Mouse (Mus musculus): ENCODE data around the gene Sertad3. TPM values are rescaled to one million over a fixed set of nuclear protein-coding genes. Genes with fewer than 3 reads are reported as not detected.
A peak's percentile ranks its signal among the peaks of the same experiment; 100 is the strongest.

The Sertad3 gene
- total and polyA plus RNA-seq, 3 experiments: 2.0 to 6.7 TPM; not detected in 1

DNA sequence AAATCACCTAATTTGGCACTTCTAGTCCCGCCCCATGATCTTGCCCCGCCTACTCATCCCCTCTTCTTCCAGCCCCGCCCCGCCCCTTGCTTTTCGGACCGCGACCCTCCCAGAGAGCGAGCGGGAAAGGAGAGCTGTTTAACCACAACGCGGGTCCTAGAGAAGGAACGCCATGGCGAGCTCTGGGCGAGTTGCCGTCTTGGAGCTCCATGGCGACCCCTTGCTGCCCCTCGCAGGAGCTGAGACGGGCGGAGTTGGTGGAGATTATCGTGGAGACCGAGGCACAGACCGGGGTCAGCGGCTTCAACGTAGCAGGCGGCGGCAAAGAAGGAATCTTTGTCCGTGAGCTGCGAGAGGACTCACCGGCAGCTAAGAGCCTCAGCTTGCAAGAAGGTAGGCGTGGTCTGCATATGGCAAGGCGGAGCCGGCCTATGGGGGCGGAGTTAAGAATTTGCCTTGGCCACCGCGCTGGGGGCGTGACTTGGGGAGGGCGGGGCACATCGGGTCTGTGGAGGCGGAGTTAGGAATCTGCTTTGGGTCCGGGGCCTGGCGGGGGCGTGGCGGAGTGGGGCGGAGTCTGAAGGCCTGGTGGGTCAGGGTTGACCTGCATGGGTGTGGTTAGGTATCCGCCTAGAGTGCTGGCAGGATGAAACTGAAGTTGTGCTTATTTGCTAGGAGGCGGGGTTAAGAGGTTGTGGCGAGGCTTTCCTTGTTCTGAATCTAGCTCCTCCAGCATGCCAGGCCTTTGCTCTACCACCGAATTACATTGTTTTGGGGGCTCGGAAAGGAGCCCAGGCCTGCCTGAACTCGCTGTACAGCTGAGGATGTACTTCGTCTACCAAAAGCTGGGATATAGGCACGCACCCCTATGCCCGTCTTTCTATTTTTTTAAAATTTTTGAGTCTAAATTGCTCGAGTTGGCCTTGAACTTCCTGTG lies 34.4 kb downstream of the Sertad3 start:
- peaks cover 0 to 9% of the 10 kb centered on the region in 2 experiments; a peak in 2 of 4 replicates for H3K36me3 ChIP-seq (ENCODE audit: control insufficient read depth in 1 of 2, insufficient read depth in 2 of 2, low read length in 2 of 2)
- no peaks in the 10 kb centered on the region; the same call in 1 of the 2 replicates for H3K79me2 ChIP-seq (ENCODE audit: control insufficient read depth, insufficient read depth, low read length, poor library complexity)
- H3K9me3 ChIP-seq (replicated peaks; ENCODE audit: insufficient read depth, low read length): no peaks in the 10 kb centered on the region
- DNase-seq (ENCODE audit: low read depth, low spot score): peak; percentile 97
- H3K4me3 ChIP-seq (ENCODE audit: control insufficient read depth in 1 of 2, insufficient read depth in 1 of 2, low read depth in 2 of 2, low read length in 2 of 2): peak overlapping the region; percentile 84 to 87
- TF ChIP-seq MAZ (IDR thresholded peaks at IDR 0.05; ENCODE audit: low read depth, low read length): peak; percentile 24; the same call in 1 of the 2 replicates
- no peak for TF ChIP-seq ZNF384 (IDR thresholded peaks at IDR 0.05; ENCODE audit: low read depth, low read length)
- 0 out of 2 replicates have a peak, but pooled peaks have one; percentile 25 for TF ChIP-seq ELF1 (IDR thresholded peaks at IDR 0.05; ENCODE audit: low read depth, low read length)
- TF ChIP-seq CHD1 (IDR thresholded peaks at IDR 0.05; ENCODE audit: low read depth, low read length): no peak
- no peak for TF ChIP-seq ZC3H11A (IDR thresholded peaks at IDR 0.05; ENCODE audit: low read depth, low read length)
- TF ChIP-seq USF2 (IDR thresholded peaks at IDR 0.05; ENCODE audit: borderline replicate concordance in 1 of 2, insufficient read depth in 1 of 2, low read depth in 1 of 2, low read length in 2 of 2): no peak
- peak; percentile 17 for TF ChIP-seq MXI1 (IDR thresholded peaks at IDR 0.05; ENCODE audit: low read depth, low read length)
- peak; percentile 53 for TF ChIP-seq NELFE (IDR thresholded peaks at IDR 0.05; ENCODE audit: low read depth, low read length)
- 0 out of 2 replicates have a peak, but pooled peaks have one; percentile 22 for TF ChIP-seq SIN3A (IDR thresholded peaks at IDR 0.05; ENCODE audit: low read length)
- peak; percentile 72 to 77 for TF ChIP-seq POLR2A (IDR thresholded peaks at IDR 0.05; ENCODE audit: control insufficient read depth in 1 of 2, insufficient read depth in 1 of 2, low read depth in 1 of 2, low read length in 2 of 2, poor library complexity in 1 of 2)
- no peak for TF ChIP-seq BHLHE40 (IDR thresholded peaks at IDR 0.05; ENCODE audit: borderline replicate concordance, low read depth, low read length)
- no peak for TF ChIP-seq TCF12 (IDR thresholded peaks at IDR 0.05; ENCODE audit: low read depth, low read length)
- peak; percentile 66 for TF ChIP-seq TBP (IDR thresholded peaks at IDR 0.05; ENCODE audit: low read depth, low read length)
- no peak for TF ChIP-seq ZMIZ1 (IDR thresholded peaks at IDR 0.05; ENCODE audit: low read depth, low read length)
- H3K4me1 ChIP-seq (ENCODE audit: control insufficient read depth in 1 of 2, insufficient read depth in 2 of 2, low read length in 2 of 2): peaks cover 3 to 6% of the 10 kb centered on the region in 2 experiments; a peak in 3 of 4 replicates
- no peaks in the 10 kb centered on the region for H3K27me3 ChIP-seq (ENCODE audit: control insufficient read depth in 1 of 2, insufficient read depth in 2 of 2, low read length in 2 of 2)
- H3K27ac ChIP-seq (ENCODE audit: control insufficient read depth, low read depth, low read length): peak overlapping the region; percentile 99
- H3K9ac ChIP-seq (ENCODE audit: control insufficient read depth, low read depth, low read length, poor library complexity, severe bottlenecking): peak overlapping the region; percentile 92

DNA sequence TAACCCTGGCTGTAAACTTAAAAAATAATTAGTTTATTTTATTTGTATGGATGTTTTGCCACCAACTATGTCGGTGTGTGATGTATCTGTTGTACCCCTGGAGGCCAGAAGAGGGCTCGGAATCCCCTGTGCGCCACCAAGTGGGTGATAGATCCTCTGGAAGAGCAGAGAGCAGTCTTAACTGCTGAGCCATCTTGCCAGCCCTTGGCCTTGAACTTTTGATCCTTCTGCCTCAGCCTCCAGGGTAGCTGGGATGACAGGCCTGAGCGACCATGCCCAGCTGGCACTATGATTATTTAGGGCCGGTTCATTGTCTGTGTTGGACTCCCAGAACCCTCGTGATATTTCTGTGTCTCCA lies 35.1 kb downstream of the Sertad3 start:
- Histone ChIP-seq H3K27me3 (ENCODE audit: control insufficient read depth in 1 of 2, insufficient read depth in 2 of 2, low read length in 2 of 2) (no peaks in the 10 kb centered on the region), H3K27ac (ENCODE audit: control insufficient read depth, low read depth, low read length) (peak overlapping the region; percentile 63), H3K9me3 (replicated peaks; ENCODE audit: insufficient read depth, low read length) (no peaks in the 10 kb centered on the region), H3K36me3 (ENCODE audit: control insufficient read depth in 1 of 2, insufficient read depth in 2 of 2, low read length in 2 of 2) (peaks cover 0 to 9% of the 10 kb centered on the region in 2 experiments; a peak in 2 of 4 replicates), H3K4me1 (ENCODE audit: control insufficient read depth in 1 of 2, insufficient read depth in 2 of 2, low read length in 2 of 2) (peaks cover 3 to 6% of the 10 kb centered on the region in 2 experiments; a peak in 3 of 4 replicates), H3K9ac (ENCODE audit: control insufficient read depth, low read depth, low read length, poor library complexity, severe bottlenecking) (peak overlapping the region; percentile 55), H3K79me2 (ENCODE audit: control insufficient read depth, insufficient read depth, low read length, poor library complexity) (no peaks in the 10 kb centered on the region; the same call in 1 of the 2 replicates), H3K4me3 (ENCODE audit: control insufficient read depth in 1 of 2, insufficient read depth in 1 of 2, low read depth in 2 of 2, low read length in 2 of 2) (peak overlapping the region; percentile 55 to 61)
- DNase-seq (ENCODE audit: low read depth, low spot score): peak; percentile 89
- peak; percentile 66 for TF ChIP-seq SIN3A (IDR thresholded peaks at IDR 0.05; ENCODE audit: low read length)
- no peak for TF ChIP-seq MAFK (IDR thresholded peaks at IDR 0.05; ENCODE audit: borderline replicate concordance, low read depth, low read length)
- TF ChIP-seq GABPA (IDR thresholded peaks at IDR 0.05; ENCODE audit: low read depth, low read length): no peak
- TF ChIP-seq RAD21 (IDR thresholded peaks at IDR 0.05; ENCODE audit: low read depth, low read length): peak; percentile 47
- TF ChIP-seq ETS1 (IDR thresholded peaks at IDR 0.05; ENCODE audit: low read depth, low read length): peak; percentile 12; the same call in 1 of the 2 replicates
- TF ChIP-seq SMC3 (IDR thresholded peaks at IDR 0.05; ENCODE audit: low read depth, low read length): peak; percentile 83
- peak; percentile 50 for TF ChIP-seq ZC3H11A (IDR thresholded peaks at IDR 0.05; ENCODE audit: low read depth, low read length)
- TF ChIP-seq KAT2A (conservative IDR thresholded peaks at IDR 0.05; ENCODE audit: low read depth, low read length): no peak
- 0 out of 2 replicates have a peak, but pooled peaks have one; percentile 25 for TF ChIP-seq MAZ (IDR thresholded peaks at IDR 0.05; ENCODE audit: low read depth, low read length)
- no peak for TF ChIP-seq ZMIZ1 (IDR thresholded peaks at IDR 0.05; ENCODE audit: low read depth, low read length)
- 0 out of 4 replicates have a peak, but pooled peaks of 1 of the 2 experiments have one; percentile 1 for TF ChIP-seq EP300 (IDR thresholded peaks at IDR 0.05; ENCODE audit: low read depth in 1 of 2, low read length in 2 of 2)
- TF ChIP-seq CTCF (IDR thresholded peaks at IDR 0.05 in 2 of 3, conservative IDR thresholded peaks at IDR 0.05 in 1 of 3; ENCODE audit: control insufficient read depth in 1 of 3, insufficient read depth in 1 of 3, low read depth in 2 of 3, low read length in 3 of 3, poor library complexity in 1 of 3, severe bottlenecking in 1 of 3): peak; percentile 58 to 96 (median 77)
- no peak for TF ChIP-seq JUND (IDR thresholded peaks at IDR 0.05; ENCODE audit: low read depth, low read length)
- TF ChIP-seq MXI1 (IDR thresholded peaks at IDR 0.05; ENCODE audit: low read depth, low read length): peak; percentile 26; the same call in 1 of the 2 replicates
